Mouse (Mus musculus): ENCODE measurements at regions not wholly inside any gene's neighbourhood (a gene's known extent, or its start where the extent isn't known, plus 50 kb on each side); places are given as distances from the start of the nearest gene placed in this dataset.

- no peak for DNase-seq (ENCODE audit: low read depth)
Measured at GRCm38 (mm10) chr3:100773237-100773636, 52.0 kb upstream of the Vtcn1 start.

GRCm38 (mm10) chr3:100771363-100771762, 53.9 kb upstream of the Vtcn1 start:
- DNase-seq (ENCODE audit: low read depth): no peak

GRCm38 (mm10) chr3:100770841-100771240, 54.4 kb upstream of the Vtcn1 start:
- DNase-seq (ENCODE audit: low read depth): no peak

- DNase-seq (ENCODE audit: low read depth): no peak
Measured at GRCm38 (mm10) chr3:100769146-100769545, 56.1 kb upstream of the Vtcn1 start.

GRCm38 (mm10) chr3:100768170-100768624, 57.1 kb upstream of the Vtcn1 start:
- DNase-seq (ENCODE audit: low read depth): no peak

DNA sequence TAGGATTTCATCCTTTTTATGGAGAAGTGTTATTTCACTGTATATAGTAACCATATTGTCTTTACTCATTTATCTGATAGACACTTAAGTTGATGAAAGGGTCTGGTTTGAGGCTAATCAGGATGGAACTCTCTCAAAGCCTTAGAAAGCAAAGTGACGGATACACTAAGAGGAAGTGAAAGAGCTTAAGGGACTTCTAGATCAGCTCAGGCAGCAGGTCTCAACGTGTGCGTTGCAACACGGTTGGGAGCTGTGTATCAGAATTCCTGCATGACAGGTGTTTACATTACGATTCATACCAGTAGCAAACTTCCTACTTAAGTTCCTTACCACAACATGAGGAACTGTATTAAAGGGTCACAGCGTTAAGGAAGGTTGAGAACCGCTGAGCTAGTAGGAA, 59.9 kb upstream of the Vtcn1 start:
- peak; percentile 46 for DNase-seq (ENCODE audit: low read depth)

DNA sequence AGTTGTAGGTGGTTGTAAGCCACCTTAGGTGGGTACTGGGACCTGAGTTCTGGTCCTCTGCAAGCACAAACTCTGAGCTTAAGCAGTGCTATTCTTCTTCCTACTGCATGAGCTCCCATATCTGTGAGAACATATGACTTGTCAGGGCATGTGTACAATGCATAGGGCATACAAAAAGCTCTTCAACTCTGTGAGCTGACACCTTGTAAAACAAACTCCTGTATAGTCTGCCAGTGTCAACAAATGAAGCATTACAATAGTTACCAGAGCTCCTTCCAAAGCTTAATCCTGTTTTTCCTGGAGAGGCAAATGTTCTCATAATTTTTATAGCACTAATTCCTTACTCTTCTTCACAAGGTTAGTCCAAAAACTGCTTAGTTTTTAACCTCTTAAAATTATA, 62.4 kb upstream of the Vtcn1 start:
- peak; percentile 90 for DNase-seq (ENCODE audit: low read depth)

DNA sequence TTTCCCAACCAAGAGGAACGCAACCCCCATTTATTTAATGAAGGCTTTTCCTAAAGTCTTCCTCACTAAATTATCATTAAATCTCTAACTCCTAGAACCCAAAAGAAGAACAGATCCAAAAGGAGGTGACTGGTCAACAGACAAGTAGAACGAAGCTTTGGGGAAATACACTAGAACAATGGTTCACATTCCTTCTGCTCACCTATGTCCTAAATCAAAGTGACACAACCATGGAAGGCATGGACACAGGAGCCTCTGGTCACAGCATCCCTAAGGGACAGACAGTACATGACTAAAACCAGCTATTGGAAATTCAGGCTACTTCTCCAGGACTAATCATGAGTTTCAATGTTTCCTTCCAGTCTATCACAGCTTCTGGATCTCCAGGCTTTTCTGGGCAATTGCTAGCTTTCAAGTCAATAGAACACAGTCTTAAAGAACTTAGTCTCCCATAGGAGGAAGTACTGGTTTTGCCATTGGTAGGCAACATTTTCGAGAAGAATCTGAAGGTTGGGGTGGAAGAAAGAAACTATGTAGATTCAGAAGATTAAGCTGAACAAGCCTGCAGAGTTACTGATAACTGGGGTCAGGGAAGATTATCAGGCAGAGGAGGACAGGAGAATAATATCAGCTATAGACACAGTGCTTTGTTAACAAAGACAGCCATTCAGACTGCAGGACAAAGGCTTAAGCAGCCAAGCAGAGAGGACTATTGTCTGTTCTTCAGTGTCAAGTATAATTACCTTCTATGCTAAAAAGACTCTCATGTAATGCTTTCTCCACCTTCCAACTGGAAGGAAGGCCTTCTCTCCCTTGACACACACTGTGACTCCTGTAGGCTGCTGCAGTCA, 65.9 kb upstream of the Vtcn1 start:
- no peak for DNase-seq (ENCODE audit: low read depth)

GRCm38 (mm10) chr3:100754677-100755076, 69.4 kb upstream of the Man1a2 start:
- no peak for DNase-seq (ENCODE audit: low read depth)

- DNase-seq (ENCODE audit: low read depth): no peak
Measured at GRCm38 (mm10) chr3:100751211-100751610, 65.9 kb upstream of the Man1a2 start.

- DNase-seq (ENCODE audit: low read depth): no peak
Measured at GRCm38 (mm10) chr3:100748727-100749126, 63.4 kb upstream of the Man1a2 start.

- no peak for DNase-seq (ENCODE audit: low read depth)
Measured at GRCm38 (mm10) chr3:100748309-100748691, 63.0 kb upstream of the Man1a2 start.

DNA sequence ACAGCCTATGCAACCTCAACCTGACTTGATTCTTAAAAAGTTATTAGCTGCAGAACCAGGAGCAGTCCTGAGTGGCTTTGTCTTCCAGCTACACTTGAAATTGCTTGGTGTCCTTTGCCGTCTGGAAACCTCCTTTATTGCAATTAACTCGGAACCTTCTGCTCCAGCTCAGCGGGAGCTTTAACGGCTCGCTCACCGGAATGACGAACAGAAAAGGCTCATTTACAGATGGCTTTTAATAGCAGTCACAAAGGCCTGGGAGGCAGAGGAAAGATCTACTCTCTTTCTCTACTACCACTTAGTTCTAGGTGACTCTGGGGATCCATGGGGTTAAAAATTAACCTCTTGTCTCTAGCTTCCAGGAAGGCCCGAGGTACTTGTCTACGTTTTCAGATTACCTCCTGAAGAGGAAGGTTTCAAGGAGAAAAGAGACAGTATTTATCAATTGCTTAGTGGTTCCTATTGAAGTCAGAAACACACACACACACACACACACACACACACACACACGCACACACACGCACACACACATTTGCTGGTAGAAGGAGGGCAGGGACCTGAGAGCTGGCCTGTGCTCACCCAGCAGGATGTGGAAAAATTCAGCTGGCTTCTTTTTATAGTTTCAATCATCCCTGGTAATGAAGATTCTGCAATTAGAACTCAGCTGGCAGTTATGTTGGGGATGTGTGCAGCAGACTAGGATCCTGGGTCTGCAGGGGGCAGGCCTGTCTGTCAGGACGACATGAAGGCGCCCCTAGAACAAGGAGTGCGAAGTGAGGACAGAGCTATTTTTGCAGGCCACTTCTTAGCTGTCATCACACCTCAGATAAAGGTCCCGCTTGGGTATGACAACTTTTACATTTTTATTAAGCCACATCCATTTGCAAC, 62.4 kb upstream of the Man1a2 start:
- DNase-seq (ENCODE audit: low read depth): no peak

DNA sequence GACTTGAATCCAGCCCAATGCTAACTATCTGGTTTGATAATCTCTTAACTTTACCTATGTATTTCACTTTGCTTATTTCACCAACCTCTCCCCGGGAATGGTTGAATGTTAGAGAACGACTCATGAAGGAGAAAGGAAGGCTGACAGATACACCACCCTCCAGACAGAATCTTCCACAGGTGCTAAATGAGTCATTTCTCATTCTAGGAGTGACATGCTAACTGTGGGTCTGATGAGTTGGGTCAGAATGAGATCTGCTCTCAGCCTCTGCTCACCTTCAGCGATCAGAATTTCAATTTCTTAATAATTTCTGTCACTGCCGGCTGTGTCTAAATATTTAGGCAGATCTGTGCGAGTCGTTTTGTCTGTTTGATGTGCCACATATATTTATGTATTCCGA, 52.4 kb upstream of the Man1a2 start:
- no peak for DNase-seq (ENCODE audit: low read depth)

- no peak for DNase-seq (ENCODE audit: low read depth)
Measured at GRCm38 (mm10) chr3:100736539-100736938, 51.2 kb upstream of the Man1a2 start.
